Mouse (Mus musculus) yolk sac, embryonic 10.5 days (tissue): ENCODE data around the gene Tmem132d.

Source experiments
- DNase-seq: peaks from one replicate; pipeline ENCODE4 v3.0.0-alpha.2; 2017; ENCODE audit warnings: low spot score

The Tmem132d gene

DNA sequence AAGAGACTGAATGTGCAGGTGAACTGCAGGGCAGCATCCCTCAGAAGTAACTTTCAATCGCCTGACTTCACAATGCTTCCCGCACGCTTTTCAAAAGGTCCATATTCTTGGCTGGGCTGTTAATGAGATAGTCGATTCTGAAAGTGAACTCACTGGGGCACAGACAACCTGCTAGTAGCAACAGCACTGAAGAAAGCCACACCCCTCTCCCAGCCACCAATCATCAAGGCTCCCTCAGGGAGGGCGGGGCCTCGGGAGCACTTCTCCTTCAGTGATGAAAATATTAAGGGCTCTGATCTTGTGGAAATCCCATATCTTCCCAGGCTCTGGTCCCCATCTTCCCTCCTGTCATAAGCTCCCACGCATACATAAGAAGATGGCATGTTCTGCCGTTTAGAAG, 27.8 kb downstream of the Tmem132d start:
- no peak for DNase-seq

DNA sequence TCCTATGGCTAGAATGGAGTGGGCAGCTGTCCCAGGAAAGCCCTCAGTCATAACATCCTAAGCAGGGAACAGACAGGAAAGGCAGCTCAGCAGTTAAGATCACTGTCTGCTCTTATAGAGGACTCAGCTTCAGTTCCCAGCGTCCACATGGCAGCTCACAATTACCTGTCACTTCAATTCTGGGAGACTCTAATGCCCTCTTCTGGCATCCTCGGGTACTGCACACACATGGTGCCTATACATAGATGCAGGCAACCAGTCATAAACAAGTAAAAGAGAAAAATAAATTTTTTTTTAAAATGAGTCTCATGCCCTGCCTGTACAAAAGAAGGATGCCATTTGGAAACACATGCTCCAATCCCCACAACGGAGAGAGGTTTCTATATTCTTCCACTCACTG, 28.7 kb downstream of the Tmem132d start:
- DNase-seq, result no peak

DNA sequence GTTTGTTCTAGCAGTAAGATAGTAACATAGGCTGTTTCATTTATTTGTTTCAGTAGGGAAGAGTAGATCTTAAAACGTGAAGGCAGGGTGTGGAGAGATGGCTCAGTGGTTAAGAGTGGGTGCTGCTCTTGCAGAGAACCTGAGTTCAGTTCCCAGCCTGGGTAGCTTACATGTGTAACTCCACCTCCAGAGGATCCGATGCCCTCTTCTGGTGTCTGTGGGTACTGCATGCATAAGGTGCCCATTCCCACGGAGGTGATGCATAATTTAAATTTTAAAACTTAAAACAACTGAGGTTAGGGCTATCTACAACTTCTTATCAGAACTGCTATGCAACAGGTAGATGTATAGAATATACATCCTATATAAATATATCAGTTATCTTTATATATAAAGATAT, 40.5 kb downstream of the Tmem132d start:
- DNase-seq, result no peak

DNA sequence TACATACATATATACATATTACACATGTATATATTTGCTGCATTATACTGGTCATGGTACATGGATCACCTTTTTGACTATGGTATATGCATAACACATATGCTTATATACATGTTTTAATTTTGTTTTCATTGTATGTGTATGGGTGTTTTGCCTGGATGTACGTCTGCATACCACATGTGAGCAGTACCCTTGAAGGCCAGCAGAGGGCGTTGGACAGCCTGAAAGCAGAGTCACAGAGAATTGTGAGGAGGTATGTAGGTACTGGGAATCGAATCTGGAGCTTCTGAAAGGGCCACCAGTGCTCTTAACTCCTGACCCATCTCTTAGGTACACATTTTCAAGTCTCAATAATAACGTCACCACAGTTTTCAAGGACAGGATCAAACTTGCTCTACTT, 43.2 kb downstream of the Tmem132d start:
- DNase-seq, result no peak

DNA sequence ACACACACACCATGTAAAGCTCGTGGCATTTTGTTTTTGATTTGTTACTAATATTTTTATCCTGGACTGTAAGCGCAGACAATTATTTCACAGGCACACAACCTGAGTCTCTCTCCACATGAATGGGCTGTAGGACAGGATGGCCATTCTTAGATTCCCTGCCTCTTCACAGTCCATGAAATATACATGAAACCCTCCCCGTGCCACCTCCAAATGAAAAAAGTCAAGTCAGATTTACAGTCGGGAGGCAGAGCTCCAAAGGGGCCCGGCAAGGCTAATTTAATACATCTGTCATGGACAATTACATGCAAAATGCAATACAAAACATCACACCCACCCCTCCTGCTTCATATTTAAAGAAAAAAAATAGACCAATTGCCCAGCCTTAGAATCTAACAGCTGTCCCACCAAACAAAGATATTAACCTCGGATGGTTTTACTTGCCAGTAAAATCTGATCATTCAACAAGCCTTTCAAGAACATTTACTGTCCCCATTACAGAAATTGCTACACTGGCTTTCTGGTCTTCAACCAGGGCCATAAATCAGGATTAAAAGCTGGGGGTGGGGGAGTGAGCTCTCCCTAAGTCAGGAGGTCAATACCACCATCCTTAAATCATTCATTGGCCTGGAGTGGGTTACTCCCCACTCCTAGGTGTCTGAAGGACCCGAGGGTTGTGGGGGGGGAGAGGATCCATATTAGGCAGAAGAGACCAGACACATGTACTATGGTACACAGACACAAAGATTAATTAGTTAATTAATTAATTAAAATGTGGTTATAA, 44.3 kb downstream of the Tmem132d start:
- peak; percentile 25 for DNase-seq

DNA sequence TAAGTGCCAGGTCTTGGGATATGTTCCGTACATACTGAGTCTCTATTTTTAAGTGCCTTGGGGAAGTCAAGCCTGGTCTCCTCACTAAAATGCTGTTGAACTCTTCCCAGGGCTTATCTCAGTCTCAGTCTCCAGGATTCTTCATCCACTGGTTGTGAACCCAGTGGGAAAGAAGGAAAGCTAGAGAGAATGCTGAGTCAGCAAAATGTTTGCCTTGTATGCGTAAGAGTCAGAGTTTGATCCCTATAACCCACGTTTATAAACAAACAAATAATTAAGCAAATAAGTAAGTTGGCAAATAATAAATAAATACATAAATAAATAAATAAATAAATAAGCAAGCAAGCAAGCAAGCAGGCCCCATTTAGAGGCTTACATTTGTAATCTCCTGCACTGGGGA, 63.1 kb downstream of the Tmem132d start:
- no peak for DNase-seq

DNA sequence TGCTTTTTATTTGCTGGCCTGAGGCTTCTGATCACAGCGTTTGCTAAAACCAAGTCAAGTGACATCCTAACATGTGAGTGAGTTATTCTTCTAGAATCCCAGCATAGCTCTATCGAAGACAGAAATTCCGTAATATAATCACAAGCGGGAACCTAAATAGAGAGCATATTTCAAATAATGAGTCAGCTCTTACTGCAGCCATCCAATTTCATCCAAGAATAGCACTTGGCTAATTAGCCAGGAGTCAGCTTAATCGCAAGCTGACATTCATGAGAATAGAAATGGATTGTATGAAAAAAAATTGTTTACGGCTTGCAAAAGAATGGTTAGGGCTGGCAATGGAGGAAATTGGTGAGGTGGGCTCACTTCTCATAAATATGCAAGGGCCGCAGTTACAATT, 63.8 kb downstream of the Tmem132d start:
- no peak for DNase-seq

DNA sequence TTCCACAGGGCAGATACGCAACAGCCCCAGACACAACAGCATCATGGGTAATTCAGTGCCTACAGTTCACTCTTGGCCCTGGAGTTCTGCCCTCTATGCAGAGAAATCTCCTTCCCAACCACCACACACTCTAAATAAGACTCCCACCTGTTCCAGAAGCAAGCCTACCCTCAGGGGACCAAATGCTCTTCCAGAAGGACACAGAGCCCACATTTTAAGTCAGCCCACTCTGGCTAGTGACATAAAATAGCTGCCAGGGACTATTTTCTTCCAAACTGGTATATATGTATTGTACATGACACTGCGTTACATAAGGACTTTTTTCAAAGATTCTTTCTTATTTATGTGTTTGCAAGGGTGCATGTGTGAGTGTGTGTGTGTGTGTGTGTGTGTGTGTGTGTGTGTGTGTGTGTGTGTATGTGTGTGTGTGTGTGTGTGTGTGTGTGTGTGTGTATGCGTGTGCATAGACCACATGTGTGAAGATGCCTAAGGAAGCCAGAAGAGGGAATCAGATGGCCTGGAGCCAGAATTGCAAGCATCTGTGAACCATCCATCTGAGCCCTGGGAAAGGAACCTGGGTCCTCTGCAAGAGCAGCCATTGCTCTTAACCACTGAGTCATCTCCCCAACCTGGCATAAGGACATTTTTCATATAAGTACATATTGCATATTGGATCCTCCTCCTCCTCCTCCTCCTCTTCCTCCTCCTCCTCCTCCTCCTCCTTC, 67.5 kb downstream of the Tmem132d start:
- DNase-seq, result no peak

DNA sequence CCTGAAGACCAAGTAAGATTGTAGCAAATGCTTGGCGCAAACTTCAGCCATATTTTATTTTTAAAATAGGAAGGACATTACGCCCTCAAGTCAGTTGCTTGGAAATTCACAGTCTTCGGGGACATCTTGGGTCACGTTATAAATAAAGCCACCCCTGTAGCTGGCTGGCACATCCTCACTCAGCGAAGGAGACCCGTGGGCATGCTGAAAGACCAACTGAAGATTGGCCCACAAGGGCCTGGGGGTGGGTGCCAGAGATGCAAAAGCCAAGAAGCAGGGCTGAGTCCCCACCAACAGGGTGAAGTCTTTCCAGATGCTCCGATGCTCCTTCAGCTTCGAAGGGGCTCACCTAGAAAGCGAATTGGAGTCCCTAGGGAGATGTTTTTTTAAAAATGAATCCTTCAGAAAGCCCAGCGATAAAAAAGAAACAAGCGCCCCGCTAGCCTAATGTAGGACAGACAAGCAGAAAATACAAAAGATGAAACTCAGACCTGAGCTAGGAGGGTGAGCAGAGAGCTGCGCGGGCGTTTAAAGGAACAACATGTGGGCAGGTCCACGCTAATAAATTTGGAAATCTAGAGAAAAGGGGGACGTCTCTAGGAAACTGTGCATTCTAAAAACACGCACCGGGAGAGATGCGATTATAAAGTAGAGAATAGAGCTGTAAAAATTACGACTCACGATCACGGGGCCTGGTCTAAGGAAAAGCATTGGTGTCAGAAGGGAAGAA, 71.8 kb downstream of the Tmem132d start:
- no peak for DNase-seq

DNA sequence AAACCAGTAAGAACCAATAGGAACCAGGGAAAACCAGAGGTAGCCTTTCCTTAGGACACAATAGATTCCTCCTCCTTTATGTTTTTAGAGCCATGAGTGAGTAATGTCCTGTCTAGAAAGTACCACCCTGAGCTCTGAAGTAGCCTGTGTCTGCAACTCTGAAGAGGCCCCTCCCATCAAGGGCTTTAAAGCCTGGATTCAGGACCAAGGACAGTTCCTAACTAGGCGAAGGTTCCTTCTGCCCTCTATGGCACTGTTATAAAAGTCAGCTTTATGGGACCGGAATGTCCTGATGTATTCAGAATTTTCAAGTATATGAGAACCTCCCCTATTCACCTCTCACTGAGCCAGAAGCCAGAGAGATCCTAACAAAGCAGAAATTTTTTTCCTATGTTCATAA, 84.0 kb downstream of the Tmem132d start:
- peak; percentile 5 for DNase-seq

DNA sequence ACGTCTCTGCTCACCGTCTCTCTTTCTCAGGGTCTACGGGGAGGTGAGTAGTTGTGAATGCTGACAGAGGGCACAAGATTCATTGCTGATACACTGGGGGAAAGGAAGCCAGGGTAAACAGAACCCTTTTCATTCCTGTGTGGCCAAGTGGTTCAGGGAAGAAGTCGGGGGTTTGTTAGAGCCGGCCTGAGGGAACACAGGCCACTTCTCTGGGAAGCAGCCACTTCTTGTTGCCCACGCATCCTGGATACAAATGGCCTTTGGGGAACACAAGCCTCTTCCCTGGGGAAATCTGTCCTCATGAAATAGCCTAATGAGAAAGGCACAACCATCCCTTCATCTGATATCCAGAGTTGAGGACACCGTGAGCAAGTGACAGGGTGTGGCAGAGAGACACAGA, 96.0 kb downstream of the Tmem132d start:
- DNase-seq, result no peak

DNA sequence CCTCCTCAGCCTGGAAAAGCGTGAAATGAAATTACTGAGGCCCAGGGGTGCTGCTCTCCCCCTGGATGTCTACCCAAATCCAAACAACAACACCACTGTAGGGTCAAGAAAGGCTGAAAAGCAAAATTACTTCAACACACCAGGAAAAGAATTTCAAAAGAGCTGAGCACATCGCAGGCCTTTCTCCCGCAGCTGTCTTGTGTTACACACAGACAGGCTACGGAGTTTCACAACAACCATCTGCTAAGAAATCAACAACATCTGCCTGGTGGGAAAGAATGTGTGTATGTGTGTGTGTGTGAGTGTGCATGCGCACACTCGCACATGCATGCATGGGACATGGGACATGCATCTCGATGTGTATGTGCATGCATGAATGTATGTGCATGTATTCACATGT, 100.1 kb downstream of the Tmem132d start:
- DNase-seq, result no peak

DNA sequence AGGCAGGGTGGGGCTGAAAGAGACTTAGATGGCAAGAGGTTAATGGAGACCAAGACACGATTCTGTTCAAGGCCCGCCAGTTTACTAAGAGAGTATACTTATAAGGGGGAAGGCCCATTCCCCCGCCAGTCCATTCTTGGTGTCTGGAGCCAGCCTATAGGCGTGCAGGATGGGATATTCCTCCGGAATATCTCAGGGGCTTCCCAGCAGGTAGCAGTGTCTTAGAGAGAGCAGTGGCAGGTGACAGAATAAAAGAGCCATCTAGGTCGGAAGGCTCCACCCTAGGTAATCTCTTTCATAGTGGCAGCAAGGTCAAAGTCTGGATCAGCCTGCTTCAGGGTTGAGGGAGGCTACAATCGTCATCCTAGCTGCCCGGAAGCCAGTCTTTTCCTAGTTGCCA, 102.5 kb downstream of the Tmem132d start:
- DNase-seq, result no peak

DNA sequence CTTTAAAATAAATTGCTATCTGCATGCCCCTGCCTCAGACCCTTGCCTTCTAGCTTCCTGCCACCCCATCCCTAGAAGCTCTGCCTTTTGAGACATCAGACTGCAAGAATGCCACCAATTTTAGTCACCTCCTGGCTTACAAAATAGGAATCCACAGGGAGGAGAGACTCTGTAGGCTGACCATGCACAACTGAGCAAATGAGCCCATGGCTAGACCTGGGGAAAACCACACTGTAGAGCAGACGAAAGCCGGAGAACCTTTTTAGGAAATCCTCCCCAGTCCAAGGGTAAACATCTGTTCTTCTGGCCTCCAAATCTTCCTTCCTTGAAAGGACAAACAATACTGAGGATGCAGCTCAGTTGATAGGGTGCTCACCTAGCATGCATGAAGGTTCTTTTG, 130.5 kb downstream of the Tmem132d start:
- no peak for DNase-seq

DNA sequence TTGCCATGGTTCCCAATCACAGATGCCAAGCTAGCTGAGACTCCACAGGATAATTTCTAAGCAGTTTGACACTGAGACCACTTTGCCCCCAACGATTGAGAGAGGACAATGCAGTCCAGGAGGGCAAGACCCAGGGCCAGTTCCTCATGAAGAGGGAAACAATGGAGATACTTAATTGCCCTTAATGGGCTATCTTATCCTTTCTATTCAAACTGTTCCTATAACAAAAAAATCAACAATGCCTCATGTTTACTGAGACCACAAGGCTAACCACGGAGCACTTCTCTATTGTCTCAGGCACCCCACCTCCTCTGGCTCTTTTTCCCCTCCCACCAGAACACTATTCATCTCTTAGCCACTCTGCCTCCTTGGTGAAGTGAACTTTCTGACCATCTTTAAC, 141.7 kb downstream of the Tmem132d start:
- no peak for DNase-seq

DNA sequence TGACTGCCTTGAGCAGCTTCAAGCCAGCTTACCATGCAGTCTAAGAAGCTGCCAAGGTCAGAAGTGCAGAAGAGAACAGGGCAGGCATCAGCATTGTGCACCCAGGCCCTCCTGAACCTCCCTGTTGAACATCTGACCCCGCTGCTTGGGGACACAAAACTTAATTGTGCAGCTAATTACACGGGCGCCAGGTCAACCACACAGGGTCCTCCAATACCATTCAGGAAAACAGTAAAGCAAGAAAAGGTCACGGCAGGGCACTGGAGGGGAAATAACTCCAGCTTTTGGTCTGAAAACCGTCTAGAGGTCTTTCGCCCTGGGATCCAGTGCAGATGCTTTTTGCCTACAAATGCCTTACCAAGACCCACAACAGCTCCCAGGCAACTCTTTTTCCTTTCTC, 159.6 kb downstream of the Tmem132d start:
- no peak for DNase-seq

DNA sequence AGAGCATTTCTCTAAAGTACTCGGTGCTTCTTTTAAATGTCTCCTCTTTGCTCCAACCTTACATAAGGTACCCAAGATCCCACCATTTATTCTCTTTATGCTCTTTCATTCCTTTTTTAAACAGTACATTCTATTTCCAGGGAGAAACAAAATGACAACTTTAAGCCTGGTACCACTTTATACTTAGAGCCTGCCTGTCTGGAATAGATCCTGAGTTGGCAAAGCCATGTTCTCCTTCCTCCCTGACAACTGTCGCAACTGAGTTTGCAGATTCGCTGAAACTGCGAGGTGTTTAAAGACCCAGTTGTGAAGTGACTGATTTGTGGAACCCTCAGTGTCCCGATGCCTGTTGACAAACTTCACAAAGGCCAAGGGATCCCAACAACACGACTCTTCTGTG, 165.5 kb downstream of the Tmem132d start:
- DNase-seq, result no peak

DNA sequence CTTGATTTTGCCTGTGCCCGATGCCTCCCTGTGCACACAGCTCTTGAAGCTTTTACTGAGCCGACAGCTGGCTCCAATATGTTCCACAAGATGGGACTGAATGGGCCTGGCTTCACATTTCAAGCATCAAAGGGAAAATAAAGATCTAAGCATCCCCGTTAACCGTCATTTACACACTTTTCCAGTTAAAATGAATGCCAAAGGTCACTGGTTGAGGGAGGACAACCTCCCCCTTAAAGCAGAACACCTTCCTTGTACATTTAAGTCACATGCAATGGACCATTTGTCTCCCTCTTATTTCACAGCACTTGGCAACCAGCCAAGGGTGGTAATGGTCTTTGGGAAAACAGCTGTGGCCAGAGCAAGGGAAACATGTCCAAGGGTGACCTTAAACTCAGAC, 188.7 kb downstream of the Tmem132d start:
- DNase-seq, result no peak

DNA sequence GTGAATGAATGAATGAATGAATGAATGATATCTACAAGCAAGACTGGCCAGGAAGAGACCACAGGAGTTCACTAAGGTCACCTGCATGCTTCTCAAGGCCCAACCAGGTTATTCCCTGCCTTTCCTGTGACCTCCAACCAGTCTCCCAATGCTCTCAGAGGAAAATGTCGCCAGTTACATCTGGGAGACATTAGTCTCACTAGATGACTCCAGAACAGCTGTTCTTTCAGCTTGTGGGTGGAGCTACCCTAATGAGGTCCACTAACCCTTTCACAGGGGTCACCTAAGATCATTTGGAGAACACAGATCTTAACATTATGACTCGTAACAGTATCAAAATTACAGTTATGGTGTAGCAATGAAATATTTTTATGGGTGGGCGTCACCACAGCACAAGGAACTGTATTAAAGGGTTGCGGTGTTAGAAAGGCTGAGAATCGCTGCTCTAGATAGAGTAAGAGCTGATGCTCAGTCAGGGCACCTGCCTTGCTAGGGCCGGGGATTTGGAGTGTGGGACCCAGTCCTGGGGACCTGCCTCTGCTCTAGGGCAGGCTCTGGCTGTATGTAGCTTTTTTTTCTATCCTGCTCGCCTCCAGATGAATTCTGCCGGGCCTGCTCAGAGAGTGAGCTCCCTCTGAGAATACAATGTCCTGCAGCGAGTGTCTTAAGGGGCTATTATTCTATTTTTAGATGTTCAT, 196.1 kb downstream of the Tmem132d start:
- DNase-seq, result no peak

DNA sequence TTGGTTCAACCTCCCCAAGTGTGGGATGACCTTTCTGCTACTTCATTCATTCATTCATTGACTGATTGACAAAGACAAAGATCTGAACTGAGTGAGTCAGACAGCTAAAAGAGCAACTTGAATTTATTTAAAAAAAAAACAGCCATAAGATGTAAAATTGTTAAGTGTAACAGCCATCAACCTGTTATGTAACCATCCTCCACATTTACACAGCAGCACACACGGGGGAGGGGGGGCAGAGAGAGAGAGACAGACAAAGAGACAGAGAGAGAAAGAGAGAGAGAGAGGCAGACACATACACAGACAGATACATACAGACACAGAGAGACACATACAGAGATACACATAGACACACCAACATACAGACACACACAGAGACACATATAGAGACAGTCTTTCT, 197.3 kb downstream of the Tmem132d start:
- DNase-seq, result no peak

DNA sequence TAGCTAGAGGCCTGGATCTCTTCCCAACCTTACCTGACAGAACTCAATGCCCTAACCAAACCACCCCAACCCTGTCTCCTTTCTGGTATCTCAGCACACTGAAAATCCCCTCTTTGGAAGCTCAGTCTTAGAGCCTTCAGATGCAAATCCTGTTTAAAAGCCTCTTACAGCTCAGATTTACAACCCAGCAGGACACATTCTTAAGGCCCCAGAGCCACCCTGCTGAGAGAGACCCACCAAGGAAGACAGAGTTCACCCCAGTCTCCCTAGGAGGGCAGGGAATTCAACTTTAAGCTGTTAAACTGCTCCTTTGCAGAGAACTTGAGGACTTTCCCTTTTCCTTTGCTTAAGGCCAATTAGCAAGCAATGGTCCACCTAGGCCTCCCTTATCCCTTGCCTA, 199.8 kb downstream of the Tmem132d start:
- DNase-seq, result no peak

DNA sequence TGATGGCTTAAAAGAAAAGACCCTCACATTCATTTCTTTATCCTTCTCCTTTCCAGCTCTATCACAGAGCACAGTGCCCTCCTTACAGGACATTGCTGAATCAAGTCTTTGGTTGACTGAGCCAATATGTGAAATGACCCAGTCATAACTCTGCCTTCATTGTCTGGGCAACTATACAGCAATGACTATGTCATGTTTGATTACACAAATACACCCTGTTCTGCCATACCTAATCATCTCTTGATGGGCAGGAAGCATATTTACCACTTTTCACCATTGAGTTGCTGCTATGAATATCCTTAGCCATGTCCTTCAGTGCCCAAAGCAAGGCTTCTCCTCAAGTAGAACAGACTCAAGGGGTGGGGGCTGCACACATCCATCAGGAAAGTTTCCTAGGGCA, 214.6 kb downstream of the Tmem132d start:
- no peak for DNase-seq

DNA sequence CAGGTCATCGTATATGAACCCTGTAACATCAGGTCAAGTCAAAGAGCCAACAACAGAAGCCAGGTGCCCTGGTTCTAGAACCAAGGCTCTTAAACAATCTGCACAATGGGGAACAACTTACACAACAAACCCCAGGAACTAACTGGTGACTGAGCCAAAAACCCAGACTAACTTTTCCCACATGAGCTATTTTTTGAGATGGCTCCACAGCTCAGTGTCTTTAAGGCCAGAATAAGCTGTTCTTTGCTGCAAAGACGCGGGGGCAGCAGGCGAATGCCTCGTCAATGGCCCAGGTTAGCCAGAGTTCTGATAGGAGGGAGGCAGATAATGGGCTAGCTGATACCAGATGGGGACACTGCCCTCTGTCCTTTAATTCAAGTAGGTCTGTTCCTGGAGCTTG, 221.8 kb downstream of the Tmem132d start:
- DNase-seq, result no peak
